Comparison of ENCODE assay signal across 15 mouse cellular contexts in genomic region chr9:123303952-123304351, GRCm38 (mm10).
"Had no signal": no experiment of that assay in that cellular context is flagged by ENCODE, and none has a peak within 500 bp of the region (broad histone marks: within the 10 kb centered on the region; RNA-seq: fewer than 3 reads in every experiment).

No protein-coding gene starts in this region.

- H3K4me1 ChIP-seq: liver, embryonic 13.5 days; midbrain, embryonic 10.5 days; midbrain, embryonic 13.5 days had no signal

- ATAC-seq: intestine, postnatal 0 days; midbrain, embryonic 13.5 days had no signal

- DNase-seq: kidney, adult 2 months; kidney, postnatal 25 days; layer of hippocampus, adult 9-11 months; layer of hippocampus, postnatal 36 days; liver, embryonic 13.5 days; thymus, adult 2 months; thymus, postnatal 14 days; thymus, postnatal 4 days had no signal

- H3K27ac ChIP-seq: kidney, postnatal 0 days; layer of hippocampus, adult 2 months; left cerebral cortex, adult 2 months; liver, embryonic 13.5 days; macrophage; midbrain, embryonic 10.5 days; midbrain, embryonic 13.5 days had no signal

- H3K27me3 ChIP-seq: liver, embryonic 13.5 days; midbrain, embryonic 13.5 days had no signal

- H3K9ac ChIP-seq: liver, embryonic 13.5 days; midbrain, embryonic 13.5 days had no signal

- H3K9me3 ChIP-seq: liver, embryonic 13.5 days; midbrain, embryonic 10.5 days; midbrain, embryonic 13.5 days had no signal

- H3K36me3 ChIP-seq: liver, embryonic 13.5 days; midbrain, embryonic 10.5 days; midbrain, embryonic 13.5 days had no signal

- H3K4me3 ChIP-seq: layer of hippocampus, adult 2 months; left cerebral cortex, adult 2 months; liver, embryonic 13.5 days; midbrain, embryonic 10.5 days; midbrain, embryonic 13.5 days had no signal

- H3K4me2 ChIP-seq: liver, embryonic 13.5 days; midbrain, embryonic 13.5 days had no signal
